Mouse (Mus musculus) cortical plate, adult 2 months (tissue): ENCODE measurements around the gene Ufsp2. TPM values are rescaled to one million over a fixed set of nuclear protein-coding genes. Genes with fewer than 3 reads are reported as not detected.
A peak's percentile ranks its signal among the peaks of the same experiment; 100 is the strongest.

Experiments used
- H3K27ac ChIP-seq: fragments of 200-500 bp; 2 replicates; pipeline ENCODE4 v1.5.1; 2012; ENCODE audit warnings: low read length, control low read depth, inconsistent platforms; ENCODE audit not compliant: insufficient read depth
- H3K4me1 ChIP-seq: fragments of 200-500 bp; 2 replicates; pipeline ENCODE4 v1.6.1; 2011; ENCODE audit warnings: low read length; ENCODE audit not compliant: control insufficient read depth, insufficient read depth
- H3K4me3 ChIP-seq: fragments of 200-500 bp; 2 replicates; pipeline ENCODE4 v1.5.1; 2011; ENCODE audit warnings: mild to moderate bottlenecking, low read length, control low read depth; ENCODE audit not compliant: insufficient read depth
- CTCF ChIP-seq: fragments of 200-500 bp; IDR thresholded peaks from 2 replicates; pipeline ENCODE4 v1.5.1; 2011; ENCODE audit warnings: mild to moderate bottlenecking, control low read depth, low read length; ENCODE audit not compliant: insufficient read depth; ENCODE audit errors: extremely low read depth
- POLR2A ChIP-seq: fragments of 200-500 bp; IDR thresholded peaks from 2 replicates; pipeline ENCODE4 v1.6.1; 2011; ENCODE audit warnings: mild to moderate bottlenecking, low read length, control low read depth; ENCODE audit not compliant: insufficient read depth; ENCODE audit errors: extremely low read depth
- polyA plus RNA-seq: library from polyadenylated mRNA; depleted of rRNA; stranded (reverse); fragments of >200 nt; gene quantifications from 2 replicates; pipeline ENCODE4 v1.2.3, GENCODE M21; 2012

The Ufsp2 gene
- polyA plus RNA-seq, 1 experiment, result 64.2 TPM

GRCm38 (mm10) chr8:45990631-45991310 lies 15.4 kb downstream of the Ufsp2 start:
- H3K4me1 ChIP-seq, result no peaks in the 10 kb centered on the region
- no peak overlapping the region for H3K4me3 ChIP-seq
- H3K27ac ChIP-seq, result no peak overlapping the region
- TF ChIP-seq CTCF, result no peak
- TF ChIP-seq POLR2A, result no peak

GRCm38 (mm10) chr8:45994111-45994510 lies 18.8 kb downstream of the Ufsp2 start:
- H3K27ac ChIP-seq, result no peak overlapping the region
- peak; percentile 23; the same call in 1 of the 2 replicates for TF ChIP-seq CTCF
- no peak for TF ChIP-seq POLR2A

GRCm38 (mm10) chr8:45995576-45995975 lies 20.2 kb downstream of the Ufsp2 start:
- Histone ChIP-seq H3K4me3 (no peak overlapping the region), H3K27ac (no peak overlapping the region), H3K4me1 (no peaks in the 10 kb centered on the region)
- TF ChIP-seq POLR2A (no peak), CTCF (no peak)

More at GRCm38 (mm10) chr8:45994111-45994510, 18.8 kb downstream of the Ufsp2 start:
- H3K4me3 ChIP-seq, result no peak overlapping the region
- H3K4me1 ChIP-seq, result no peaks in the 10 kb centered on the region

- H3K4me1 ChIP-seq, result no peaks in the 10 kb centered on the region
- no peak overlapping the region for H3K27ac ChIP-seq
- no peak for TF ChIP-seq POLR2A
- TF ChIP-seq CTCF, result 0 out of 2 replicates have a peak, but pooled peaks have one; percentile 8
- no peak overlapping the region for H3K4me3 ChIP-seq
Measured at GRCm38 (mm10) chr8:45998228-45998627, 22.9 kb downstream of the Ufsp2 start.

- Histone ChIP-seq H3K27ac (peak within 1 kb of the TSS; percentile 95), H3K4me3 (peak within 1 kb of the TSS; percentile 63), H3K4me1 (no peaks in the 10 kb centered on the region)
- TF ChIP-seq CTCF, result no peak
- 0 out of 2 replicates have a peak, but pooled peaks have one; percentile 26 for TF ChIP-seq POLR2A
Measured at GRCm38 (mm10) chr8:45999138-45999783, 23.9 kb downstream of the Ufsp2 start, which contains the start of gene Lrp2bp. Gene Lrp2bp (plus strand): TSS chr8:45999303.

- Histone ChIP-seq H3K27ac (peak overlapping the region; percentile 95), H3K4me1 (no peaks in the 10 kb centered on the region), H3K4me3 (peak overlapping the region; percentile 63)
- TF ChIP-seq CTCF (no peak), POLR2A (peak; percentile 87)
Measured at GRCm38 (mm10) chr8:45999784-46000705, 24.7 kb downstream of the Ufsp2 start.

GRCm38 (mm10) chr8:46005596-46005995 lies 30.3 kb downstream of the Ufsp2 start, which contains the start of gene Ankrd37:
Gene Ankrd37 (minus strand): TSS chr8:46005707.
- TF ChIP-seq POLR2A (no peak), CTCF (no peak)
- Histone ChIP-seq H3K4me3 (no peak within 1 kb of the TSS), H3K27ac (no peak within 1 kb of the TSS)

GRCm38 (mm10) chr8:46007050-46007672 lies 31.8 kb downstream of the Ufsp2 start:
- Histone ChIP-seq H3K27ac (no peak overlapping the region), H3K4me1 (peaks cover 4% of the 10 kb centered on the region; the same call in 1 of the 2 replicates), H3K4me3 (no peak overlapping the region)
- TF ChIP-seq CTCF, result no peak
- TF ChIP-seq POLR2A, result no peak

More at GRCm38 (mm10) chr8:46005596-46005995, 30.3 kb downstream of the Ufsp2 start, which contains the start of gene Ankrd37:
- H3K4me1 ChIP-seq, result no peaks in the 10 kb centered on the region
